Mouse (Mus musculus): ENCODE results near the gene Spice1. TPM values are rescaled to one million over a fixed set of nuclear protein-coding genes. Genes with fewer than 3 reads are reported as not detected.

Spice1 gene
- polyA plus RNA-seq, 1 experiment from 2014 or later: 31.1 TPM

DNA sequence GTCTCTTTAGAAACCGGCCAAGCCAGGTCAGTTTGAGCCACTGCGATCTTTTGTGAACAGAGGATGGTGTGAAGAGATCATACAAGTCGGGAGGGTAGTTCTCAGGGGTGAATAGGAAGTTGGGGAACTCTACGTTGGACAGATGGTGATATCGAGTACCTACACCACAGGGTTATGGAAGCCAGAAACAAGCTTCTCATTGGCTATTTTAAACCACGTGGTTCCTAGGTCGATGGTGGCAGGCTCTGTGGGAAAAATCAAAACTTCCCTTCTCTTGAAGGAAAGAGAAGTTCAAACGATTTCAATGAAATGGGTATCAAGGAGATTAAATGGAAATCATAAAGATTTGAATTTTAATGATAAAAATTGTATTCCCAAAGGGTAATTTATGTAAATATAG lies 74.8 kb downstream of the Spice1 start:
- ATAC-seq (ENCODE audit: insufficient number of reproducible peaks, low FRiP score, low TSS enrichment, low read depth): no peak
- H3K4me1 ChIP-seq: no peaks in the 10 kb centered on the region
- H3K27me3 ChIP-seq: no peaks in the 10 kb centered on the region
- H3K9me3 ChIP-seq (replicated peaks): no peaks in the 10 kb centered on the region
- 81% methylated on average over 8 of the region's 8 CpGs for WGBS
- no peak overlapping the region for H3K4me3 ChIP-seq (replicated peaks)
- no peaks in the 10 kb centered on the region for H3K36me3 ChIP-seq
- no peak overlapping the region for H3K27ac ChIP-seq (replicated peaks)
- no peak overlapping the region for H3K4me2 ChIP-seq (replicated peaks)
- H3K9ac ChIP-seq: no peak overlapping the region

DNA sequence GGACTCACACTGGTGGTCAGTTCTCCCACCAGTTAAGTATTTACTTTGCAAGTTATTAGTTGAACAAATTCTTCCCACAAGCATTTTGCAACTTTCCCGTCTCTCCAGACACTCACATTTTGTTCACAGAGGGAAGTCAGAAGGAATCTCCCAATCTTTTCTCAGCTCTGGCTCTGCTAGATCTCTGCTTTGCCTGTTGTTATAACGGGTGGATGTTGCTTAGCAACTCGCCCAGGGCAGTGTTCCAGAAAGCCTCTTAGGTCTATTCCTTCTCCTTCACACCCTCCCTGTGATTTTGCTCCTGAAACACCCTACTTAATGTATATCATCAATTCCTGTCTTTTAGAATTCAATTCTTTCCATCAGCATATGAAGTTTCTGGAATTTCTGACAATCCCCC lies 76.6 kb downstream of the Spice1 start:
- no peak overlapping the region for H3K27ac ChIP-seq (replicated peaks)
- no peaks in the 10 kb centered on the region for H3K4me1 ChIP-seq
- no peak overlapping the region for H3K4me2 ChIP-seq (replicated peaks)
- no peak overlapping the region for H3K9ac ChIP-seq
- WGBS: 42% methylated on average over 3 of the region's 3 CpGs
- H3K9me3 ChIP-seq (replicated peaks): no peaks in the 10 kb centered on the region
- ATAC-seq (ENCODE audit: insufficient number of reproducible peaks, low FRiP score, low TSS enrichment, low read depth): no peak
- H3K4me3 ChIP-seq (replicated peaks): no peak overlapping the region
- H3K27me3 ChIP-seq: no peaks in the 10 kb centered on the region
- no peaks in the 10 kb centered on the region for H3K36me3 ChIP-seq

DNA sequence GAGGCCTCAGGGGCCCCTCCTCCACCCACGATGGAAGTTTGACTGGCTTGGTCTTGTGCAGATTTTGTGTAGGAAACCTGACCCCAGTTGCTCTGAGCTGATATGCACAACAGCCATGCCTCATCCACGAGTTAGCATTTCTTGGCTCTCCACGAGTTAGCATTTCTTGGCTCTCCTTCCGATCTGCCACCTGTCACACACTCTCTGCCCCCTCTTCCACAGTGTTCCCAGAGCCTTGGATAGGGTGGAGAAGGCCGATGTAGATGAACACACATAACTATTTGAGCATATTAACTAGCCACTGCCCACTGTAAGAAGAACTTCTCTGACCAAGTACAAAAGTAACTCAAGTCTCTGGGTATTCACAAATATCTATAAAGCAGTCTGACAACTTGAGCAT lies 81.5 kb downstream of the Spice1 start:
- Histone ChIP-seq H3K4me2 (replicated peaks) (no peak overlapping the region), H3K9ac (no peak overlapping the region), H3K36me3 (no peaks in the 10 kb centered on the region), H3K4me1 (no peaks in the 10 kb centered on the region), H3K9me3 (replicated peaks) (no peaks in the 10 kb centered on the region), H3K4me3 (replicated peaks) (no peak overlapping the region), H3K27me3 (no peaks in the 10 kb centered on the region), H3K27ac (replicated peaks) (no peak overlapping the region)
- no peak for ATAC-seq (ENCODE audit: insufficient number of reproducible peaks, low FRiP score, low TSS enrichment, low read depth)
- WGBS: 61% methylated on average over 5 of the region's 5 CpGs

DNA sequence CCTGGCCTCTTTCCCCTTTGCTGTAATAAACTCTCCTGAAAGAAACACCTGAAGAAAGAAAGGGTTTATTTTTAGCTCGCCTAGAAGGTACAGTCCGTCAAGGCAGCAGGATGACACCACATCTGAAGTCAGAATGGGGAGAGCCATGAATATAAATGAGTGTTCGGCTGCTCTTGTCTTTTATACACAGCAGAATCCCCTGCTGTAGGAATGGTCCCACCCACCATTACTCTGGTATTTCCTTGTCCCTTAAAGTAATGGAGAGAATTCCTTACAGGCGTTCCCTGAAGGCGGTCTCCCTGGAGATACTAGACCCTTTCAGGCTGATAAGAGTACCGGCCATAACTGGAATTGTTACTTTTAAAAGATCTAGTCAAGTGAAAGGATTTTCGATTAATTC lies 83.1 kb downstream of the Spice1 start:
- 57% methylated on average over 7 of the region's 7 CpGs for WGBS
- Histone ChIP-seq H3K9me3 (replicated peaks) (no peaks in the 10 kb centered on the region), H3K4me3 (replicated peaks) (no peak overlapping the region), H3K4me1 (no peaks in the 10 kb centered on the region), H3K4me2 (replicated peaks) (no peak overlapping the region), H3K27me3 (no peaks in the 10 kb centered on the region), H3K36me3 (no peaks in the 10 kb centered on the region), H3K9ac (no peak overlapping the region), H3K27ac (replicated peaks) (no peak overlapping the region)
- ATAC-seq (ENCODE audit: insufficient number of reproducible peaks, low FRiP score, low TSS enrichment, low read depth): no peak

DNA sequence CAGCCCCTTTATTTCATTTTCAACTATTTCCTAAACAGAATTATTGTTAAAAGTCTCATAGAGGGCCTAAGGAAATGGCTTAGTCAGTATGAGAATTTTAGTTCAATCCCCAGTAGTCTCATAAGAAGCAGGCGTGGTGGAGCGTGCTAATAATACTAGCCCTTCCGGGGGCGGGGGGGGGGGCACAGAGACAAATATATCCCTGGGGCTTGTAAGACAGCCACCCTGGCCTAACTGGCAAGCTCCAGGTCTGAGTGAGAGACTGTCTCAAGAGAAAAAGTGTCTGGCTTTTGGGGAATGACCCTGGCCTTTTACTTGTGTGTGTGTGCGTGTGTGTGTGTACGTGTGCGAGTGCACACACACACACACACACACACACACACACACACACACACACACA lies 88.0 kb downstream of the Spice1 start:
- WGBS: 69% methylated on average over 7 of the region's 7 CpGs
- Histone ChIP-seq H3K27me3 (no peaks in the 10 kb centered on the region), H3K4me3 (replicated peaks) (no peak overlapping the region), H3K9ac (no peak overlapping the region), H3K27ac (replicated peaks) (no peak overlapping the region), H3K4me1 (no peaks in the 10 kb centered on the region), H3K9me3 (replicated peaks) (no peaks in the 10 kb centered on the region), H3K4me2 (replicated peaks) (no peak overlapping the region), H3K36me3 (no peaks in the 10 kb centered on the region)
- no peak for ATAC-seq (ENCODE audit: insufficient number of reproducible peaks, low FRiP score, low TSS enrichment, low read depth)

DNA sequence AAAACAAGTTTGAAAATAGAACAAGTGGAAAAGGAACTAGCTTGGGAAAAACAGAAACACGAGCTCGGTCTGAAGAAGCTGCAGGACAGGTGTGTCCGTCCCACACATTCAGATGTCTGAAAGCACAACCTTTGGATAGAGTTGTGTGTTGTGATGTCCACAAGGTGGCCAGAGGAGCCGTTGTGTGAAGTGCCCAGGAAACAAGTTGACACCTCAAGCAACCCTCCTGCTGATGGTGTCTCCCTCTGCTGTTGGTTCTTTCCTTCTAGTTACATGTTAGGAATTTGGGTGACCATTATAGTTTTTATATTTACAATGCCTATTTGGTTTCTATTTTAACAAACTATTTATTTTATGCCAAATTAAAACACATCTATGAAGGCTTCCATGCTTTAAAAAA lies 88.6 kb downstream of the Spice1 start:
- whole genome bisulfite sequencing: 68% methylated on average over 4 of the region's 4 CpGs
- ATAC-seq (ENCODE audit: insufficient number of reproducible peaks, low FRiP score, low TSS enrichment, low read depth): no peak
- Histone ChIP-seq H3K9ac (no peak overlapping the region), H3K36me3 (no peaks in the 10 kb centered on the region), H3K9me3 (replicated peaks) (no peaks in the 10 kb centered on the region), H3K4me2 (replicated peaks) (no peak overlapping the region), H3K27me3 (no peaks in the 10 kb centered on the region), H3K4me3 (replicated peaks) (no peak overlapping the region), H3K27ac (replicated peaks) (no peak overlapping the region), H3K4me1 (no peaks in the 10 kb centered on the region)

Other genes with a start within 250 kb of the Spice1 start
- 57.8 and 58.1 TPM in 2 replicates for gene Atp6v1a, start 207.4 kb upstream of the Spice1 start, polyA plus RNA-seq (2015; fragmentation: Nextera tagmentation; extraction: Ambion mirVana)
- 99.0 and 108 TPM in 2 replicates for gene Naa50, start 207.3 kb upstream of the Spice1 start, polyA plus RNA-seq (2015; fragmentation: Nextera tagmentation; extraction: Ambion mirVana)
- gene Usf3, start 173.9 kb upstream of the Spice1 start, polyA plus RNA-seq (2015; fragmentation: Nextera tagmentation; extraction: Ambion mirVana): 2.3 and 2.7 TPM in 2 replicates
- 0.32 and 0.60 TPM in 2 replicates for gene Sidt1, start 13.9 kb upstream of the Spice1 start, polyA plus RNA-seq (2015; fragmentation: Nextera tagmentation; extraction: Ambion mirVana)
- gene Cfap44, start 47.7 kb downstream of the Spice1 start, polyA plus RNA-seq (2015; fragmentation: Nextera tagmentation; extraction: Ambion mirVana): 3.0 and 5.3 TPM in 2 replicates
- 42.3 and 49.1 TPM in 2 replicates for gene Boc, start 211.8 kb downstream of the Spice1 start, polyA plus RNA-seq (2015; fragmentation: Nextera tagmentation; extraction: Ambion mirVana)

Data from embryonic facial prominence, embryonic 15.5 days (tissue).